Mouse (Mus musculus) cerebellum, postnatal 36 days (tissue): ENCODE measurements around the gene 1700016K19Rik.

Experiments
- DNase-seq, 2 experiments: peaks; one replicate each; pipeline ENCODE4 v3.0.0; 2021 to 2022; ENCODE audit warnings: mixed read lengths in 2 of 2

1700016K19Rik gene

GRCm38 (mm10) chr11:76037581-76038294, 38.0 kb downstream of the 1700016K19Rik start:
- no peak for DNase-seq

DNA sequence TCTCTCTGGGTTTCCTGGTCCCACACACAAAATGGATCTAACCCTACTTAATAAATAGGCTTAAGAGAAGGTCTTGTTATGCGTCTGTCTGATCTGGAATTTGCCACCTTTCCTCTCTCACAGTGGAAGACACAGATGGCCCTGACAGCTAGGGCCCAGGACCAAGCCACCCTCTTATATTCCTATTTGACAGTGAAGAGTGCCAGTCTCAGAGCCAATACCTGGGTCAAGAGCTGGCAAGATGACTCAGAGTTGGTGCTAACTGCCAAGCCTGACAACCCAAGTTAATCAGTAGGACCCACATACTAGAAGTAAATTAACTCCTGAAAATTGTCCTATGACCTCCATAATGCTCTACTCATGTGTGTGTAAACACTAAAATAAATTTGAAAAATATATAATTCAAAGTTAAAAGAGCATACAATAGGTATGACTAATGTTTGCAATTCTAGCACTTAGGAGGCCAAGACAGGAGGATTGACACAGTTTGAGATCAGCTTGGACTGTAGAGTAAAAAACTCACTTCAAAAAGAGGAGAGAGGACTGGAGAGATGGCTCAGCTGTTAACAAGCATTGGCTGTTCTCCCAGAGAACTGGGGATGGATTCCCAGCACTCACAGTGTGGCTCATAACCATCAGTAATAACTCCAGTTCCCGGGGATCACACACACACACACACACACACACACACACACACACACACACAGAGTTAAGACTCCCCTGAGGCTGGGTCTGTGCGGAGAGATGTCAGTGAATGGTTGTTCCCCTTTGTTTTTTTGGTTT, 39.8 kb downstream of the 1700016K19Rik start:
- DNase-seq: peak; percentile 68 to 73

- no peak for DNase-seq
Observed at GRCm38 (mm10) chr11:76040106-76040505, 40.4 kb downstream of the 1700016K19Rik start.

- DNase-seq: no peak
Observed at GRCm38 (mm10) chr11:76040761-76041376, 41.2 kb downstream of the 1700016K19Rik start.

DNA sequence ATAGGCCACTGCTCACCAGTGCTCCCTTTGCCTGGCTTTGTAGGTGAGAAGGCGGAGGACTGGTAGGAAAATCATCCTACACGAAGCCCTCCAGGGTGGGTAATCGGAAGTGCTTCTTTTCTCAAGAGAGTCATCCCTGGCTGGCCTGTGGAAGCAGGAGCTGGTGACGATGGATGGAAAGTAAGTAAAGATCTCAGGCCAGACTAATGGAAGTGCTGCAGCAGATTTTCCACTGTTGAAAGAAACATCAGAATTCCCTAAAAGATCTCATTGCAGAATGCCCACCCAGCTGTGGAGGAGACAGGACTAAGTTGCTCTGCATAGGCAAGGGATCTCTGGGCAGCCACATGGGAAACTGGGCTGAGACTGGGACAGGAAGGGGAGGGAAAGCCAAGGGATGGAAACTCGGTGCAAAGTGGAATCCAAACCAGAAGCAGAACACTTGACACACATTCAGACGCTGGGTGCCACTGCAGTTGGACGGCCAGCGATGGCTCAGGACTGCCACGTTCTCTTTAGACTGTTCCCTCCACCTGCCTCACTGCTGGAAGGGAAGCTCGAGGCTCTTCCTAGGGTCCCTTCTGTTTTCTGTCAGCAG, 42.4 kb downstream of the 1700016K19Rik start:
- no peak for DNase-seq

DNA sequence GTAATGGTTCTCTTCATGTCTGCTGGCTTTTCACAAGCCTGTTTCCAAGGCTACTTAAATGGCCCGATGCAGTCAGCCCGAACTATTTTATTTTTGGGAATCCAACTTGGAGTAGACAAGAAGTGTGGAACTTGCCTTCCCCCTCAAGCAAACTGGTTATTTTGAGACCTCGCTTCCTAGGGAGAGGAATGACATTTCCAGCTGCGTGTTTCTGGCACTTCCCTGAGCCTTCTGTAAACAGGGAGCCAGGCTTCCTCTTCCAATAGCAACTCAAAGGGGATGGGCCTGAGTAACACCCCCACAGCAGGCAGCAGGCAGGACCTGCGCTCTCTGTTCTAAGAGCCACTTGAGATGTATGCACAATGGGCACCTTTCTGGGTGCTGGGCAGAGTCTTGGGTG, 43.2 kb downstream of the 1700016K19Rik start:
- no peak for DNase-seq

DNA sequence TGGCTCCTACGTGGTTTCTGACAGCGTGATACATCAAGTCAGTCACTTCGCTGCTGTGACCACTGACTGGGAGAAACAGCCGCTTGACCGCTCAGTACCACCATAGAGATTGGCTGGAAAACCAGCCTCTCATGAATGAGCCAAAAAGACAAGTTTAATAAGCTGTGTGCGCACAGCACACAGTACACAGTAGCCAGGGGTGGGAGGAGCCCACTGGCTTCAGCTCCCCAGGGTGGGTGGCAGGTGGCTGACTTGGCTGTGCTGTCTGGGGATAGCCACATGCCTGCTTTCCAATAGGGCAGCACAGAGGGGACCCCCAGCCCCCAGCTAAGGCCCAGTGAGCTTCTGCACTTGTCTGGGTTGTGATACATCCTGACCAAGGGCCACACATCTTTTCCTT, 44.8 kb downstream of the 1700016K19Rik start:
- DNase-seq: no peak

GRCm38 (mm10) chr11:76045367-76045766, 45.7 kb downstream of the 1700016K19Rik start:
- no peak for DNase-seq

- no peak for DNase-seq
Observed at GRCm38 (mm10) chr11:76050509-76050908, 50.8 kb downstream of the 1700016K19Rik start.

DNA sequence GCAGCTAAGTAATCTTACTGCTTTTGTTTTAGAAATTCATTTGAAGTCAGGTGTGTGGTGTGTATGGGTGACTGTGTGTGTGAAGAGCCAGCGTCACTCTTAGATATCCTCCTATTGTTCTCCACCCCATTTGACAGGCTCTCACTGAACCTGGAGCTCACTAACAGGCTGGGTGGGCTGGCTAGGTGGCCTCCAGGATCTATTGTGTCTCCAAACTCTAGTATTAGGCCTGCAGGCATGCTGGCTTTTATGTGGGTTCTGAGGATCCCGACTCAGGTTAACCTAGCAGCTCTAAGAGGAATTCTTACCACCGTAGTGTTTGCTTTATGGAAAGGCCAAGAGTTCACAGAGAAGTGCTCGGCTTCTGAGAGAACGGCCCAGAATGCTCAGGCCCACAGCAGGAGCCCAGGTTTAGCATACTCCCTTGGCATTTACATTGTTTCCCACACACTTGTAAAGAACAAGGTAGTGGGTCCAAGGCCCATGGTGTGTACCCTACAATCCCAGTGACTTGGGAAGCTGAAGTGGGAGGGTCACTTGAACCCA, 51.3 kb downstream of the 1700016K19Rik start:
- no peak for DNase-seq

DNA sequence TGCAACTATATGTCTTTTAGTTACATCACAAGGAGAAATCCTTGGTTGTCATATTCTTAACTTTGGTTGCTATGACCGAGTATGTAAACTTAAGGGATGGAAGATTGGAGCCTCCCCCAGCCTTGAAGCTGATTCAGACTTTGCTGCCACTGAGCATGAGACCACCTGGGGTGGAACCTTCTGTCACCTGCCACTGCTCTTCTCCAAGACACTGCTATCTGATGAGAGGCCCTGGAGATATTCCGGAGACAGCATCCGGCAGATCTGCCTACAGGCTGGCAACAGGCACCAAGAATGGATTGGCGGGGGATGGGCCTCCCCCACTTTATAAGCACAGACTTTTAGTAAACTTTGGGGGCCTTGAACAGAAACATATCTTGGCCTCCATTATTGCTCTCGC, 52.8 kb downstream of the 1700016K19Rik start:
- peak; percentile 81 to 84 for DNase-seq
